Mouse (Mus musculus) lung, postnatal 10 days (tissue): Measurements from ENCODE around the gene Pcgf3.

Experiments
- DNase-seq: peaks from one replicate; pipeline ENCODE4 v3.0.0; 2021

Gene Pcgf3

GRCm38 (mm10) chr5:108461082-108462065 is at the start of gene Pcgf3:
Gene Pcgf3 (plus strand): TSS chr5:108461232.
- DNase-seq, result peak; percentile 99

- no peak for DNase-seq
Observed at GRCm38 (mm10) chr5:108414711-108415110, 46.3 kb upstream of the Pcgf3 start.

GRCm38 (mm10) chr5:108422741-108423140 is 38.3 kb upstream of the Pcgf3 start:
- DNase-seq, result no peak

GRCm38 (mm10) chr5:108423427-108423826 is 37.6 kb upstream of the Pcgf3 start:
- DNase-seq, result no peak

- DNase-seq, result peak; percentile 71
Observed at GRCm38 (mm10) chr5:108427186-108427585, 33.8 kb upstream of the Pcgf3 start.

GRCm38 (mm10) chr5:108431196-108431595 is 29.8 kb upstream of the Pcgf3 start:
- DNase-seq, result no peak

GRCm38 (mm10) chr5:108433804-108434587 is 27.0 kb upstream of the Pcgf3 start, which contains the start of gene Atp5k:
Gene Atp5k (minus strand): TSS chr5:108434448.
- peak; percentile 95 for DNase-seq

GRCm38 (mm10) chr5:108436101-108436500 is 24.9 kb upstream of the Pcgf3 start:
- DNase-seq, result no peak

- peak; percentile 23 for DNase-seq
Observed at GRCm38 (mm10) chr5:108446973-108447372, 14.1 kb upstream of the Pcgf3 start.

GRCm38 (mm10) chr5:108447857-108448256 is 13.2 kb upstream of the Pcgf3 start:
- no peak for DNase-seq

- peak; percentile 90 for DNase-seq
Observed at GRCm38 (mm10) chr5:108448785-108449668, 12.0 kb upstream of the Pcgf3 start, which contains the start of gene Mfsd7a. Gene Mfsd7a (minus strand): TSS chr5:108448891.

- DNase-seq, result no peak
Observed at GRCm38 (mm10) chr5:108450837-108451540, 10.0 kb upstream of the Pcgf3 start.

GRCm38 (mm10) chr5:108451611-108452010 is 9.4 kb upstream of the Pcgf3 start:
- no peak for DNase-seq

GRCm38 (mm10) chr5:108452422-108452821 is 8.6 kb upstream of the Pcgf3 start:
- no peak for DNase-seq

- DNase-seq, result no peak
Observed at GRCm38 (mm10) chr5:108454094-108454493, 6.9 kb upstream of the Pcgf3 start.

- DNase-seq, result no peak
Observed at GRCm38 (mm10) chr5:108458706-108459105, 2.3 kb upstream of the Pcgf3 start.

- no peak for DNase-seq
Observed at GRCm38 (mm10) chr5:108460461-108460860, 571 bp upstream of the Pcgf3 start.

GRCm38 (mm10) chr5:108462446-108462845 is 1.4 kb downstream of the Pcgf3 start:
- DNase-seq, result no peak

GRCm38 (mm10) chr5:108465131-108465891 is 4.3 kb downstream of the Pcgf3 start:
- no peak for DNase-seq

GRCm38 (mm10) chr5:108466647-108467046 is 5.6 kb downstream of the Pcgf3 start:
- DNase-seq, result no peak

GRCm38 (mm10) chr5:108469617-108470016 is 8.6 kb downstream of the Pcgf3 start:
- DNase-seq, result no peak
